Mouse (Mus musculus) liver, postnatal 0 days (tissue): ENCODE results near the gene B3glct.

Experiments used
- CTCF ChIP-seq: sonication (generic); IDR thresholded peaks from 2 replicates; pipeline ENCODE4 v1.5.1; 2016; ENCODE audit warnings: antibody characterized with exemption, low read depth
- EP300 ChIP-seq: IDR thresholded peaks from 2 replicates; pipeline ENCODE4 v1.6.1; 2016; ENCODE audit warnings: antibody characterized with exemption, low read depth, mild to moderate bottlenecking

- TF ChIP-seq CTCF, result no peak
- TF ChIP-seq EP300, result peak; percentile 94
Observed at GRCm38 (mm10) chr5:149648895-149649406, 29.1 kb upstream of the B3glct start.
